Mouse (Mus musculus) left cerebral cortex, postnatal 14 days (tissue): ENCODE measurements around the gene Dis3l2. TPM values are rescaled to one million over a fixed set of nuclear protein-coding genes. Genes with fewer than 3 reads are reported as not detected.

Experiments
- DNase-seq, 2 experiments: peaks; one replicate each; pipeline ENCODE4 v3.0.0; 2021 to 2022; ENCODE audit warnings: low spot score in 2 of 2, mixed read lengths in 1 of 2
- intact Hi-C: fragments of 180-260 bp; cut with DNase I; formaldehyde crosslinking; loops from one replicate; pipeline ENCODE4 v1.15.1; 2025
- total RNA-seq, 2 experiments: library from RNA; stranded (reverse); gene quantifications; 2 replicates each; pipeline ENCODE4 v1.2.3; 2021

Gene Dis3l2
- total RNA-seq, 2 experiments from 2014 or later: 24.5 to 26.4 TPM

GRCm38 (mm10) chr1:87038477-87039070 is 335.0 kb downstream of the Dis3l2 start:
- DNase-seq: no peak
- intact Hi-C loops: no loop called here

- intact Hi-C loops: loop anchor here (5.0 kb wide), 2 partner anchors 146 to 389 kb away; no protein-coding TSS in a partner anchor
- peak; percentile 60 to 80 for DNase-seq
Observed at GRCm38 (mm10) chr1:87041119-87041518, 337.5 kb downstream of the Dis3l2 start.

GRCm38 (mm10) chr1:87041814-87042438 is 338.3 kb downstream of the Dis3l2 start:
- DNase-seq: peak; percentile 74 to 87
- intact Hi-C loops: loop anchor here (1.0 to 5.0 kb wide), 3 partner anchors 145 to 390 kb away; no protein-coding TSS in a partner anchor

GRCm38 (mm10) chr1:87050072-87050471 is 346.5 kb downstream of the Dis3l2 start:
- intact Hi-C loops: no loop called here
- DNase-seq: no peak

GRCm38 (mm10) chr1:87050700-87051099 is 347.1 kb downstream of the Dis3l2 start:
- no peak for DNase-seq
- intact Hi-C loops: no loop called here

GRCm38 (mm10) chr1:87051369-87051768 is 347.8 kb downstream of the Dis3l2 start:
- no peak for DNase-seq
- intact Hi-C loops: no loop called here

GRCm38 (mm10) chr1:87057075-87057474 is 353.5 kb downstream of the Dis3l2 start:
- intact Hi-C loops: no loop called here
- DNase-seq: no peak

GRCm38 (mm10) chr1:87059042-87059665 is 355.5 kb downstream of the Dis3l2 start:
- intact Hi-C loops: no loop called here
- no peak for DNase-seq

GRCm38 (mm10) chr1:87060913-87061312 is 357.3 kb downstream of the Dis3l2 start:
- intact Hi-C loops: no loop called here

GRCm38 (mm10) chr1:87070720-87071119 is 367.1 kb downstream of the Dis3l2 start:
- DNase-seq: no peak
- intact Hi-C loops: no loop called here

More at GRCm38 (mm10) chr1:87060913-87061312, 357.3 kb downstream of the Dis3l2 start:
- no peak for DNase-seq

GRCm38 (mm10) chr1:87073776-87074175 is 370.2 kb downstream of the Dis3l2 start:
- intact Hi-C loops: no loop called here
- DNase-seq: no peak

GRCm38 (mm10) chr1:87086196-87086595 is 382.6 kb downstream of the Dis3l2 start:
- no peak for DNase-seq
- intact Hi-C loops: no loop called here

- DNase-seq: no peak
- intact Hi-C loops: no loop called here
Observed at GRCm38 (mm10) chr1:87086964-87087363, 383.4 kb downstream of the Dis3l2 start.

- intact Hi-C loops: no loop called here
- no peak for DNase-seq
Observed at GRCm38 (mm10) chr1:87089251-87089650, 385.6 kb downstream of the Dis3l2 start.

- intact Hi-C loops: no loop called here
- no peak for DNase-seq
Observed at GRCm38 (mm10) chr1:87089828-87090227, 386.2 kb downstream of the Dis3l2 start, which contains the start of gene Alppl2. TSS of gene Alppl2 (minus strand) at chr1:87089928.

GRCm38 (mm10) chr1:87095642-87096041 is 392.0 kb downstream of the Dis3l2 start:
- no peak for DNase-seq
- intact Hi-C loops: no loop called here

- peak; percentile 14 to 35 for DNase-seq
- intact Hi-C loops: no loop called here
Observed at GRCm38 (mm10) chr1:87098358-87098975, 394.9 kb downstream of the Dis3l2 start.
